Comparison of ENCODE assay signal across 8 mouse cellular contexts in the genomic region with DNA sequence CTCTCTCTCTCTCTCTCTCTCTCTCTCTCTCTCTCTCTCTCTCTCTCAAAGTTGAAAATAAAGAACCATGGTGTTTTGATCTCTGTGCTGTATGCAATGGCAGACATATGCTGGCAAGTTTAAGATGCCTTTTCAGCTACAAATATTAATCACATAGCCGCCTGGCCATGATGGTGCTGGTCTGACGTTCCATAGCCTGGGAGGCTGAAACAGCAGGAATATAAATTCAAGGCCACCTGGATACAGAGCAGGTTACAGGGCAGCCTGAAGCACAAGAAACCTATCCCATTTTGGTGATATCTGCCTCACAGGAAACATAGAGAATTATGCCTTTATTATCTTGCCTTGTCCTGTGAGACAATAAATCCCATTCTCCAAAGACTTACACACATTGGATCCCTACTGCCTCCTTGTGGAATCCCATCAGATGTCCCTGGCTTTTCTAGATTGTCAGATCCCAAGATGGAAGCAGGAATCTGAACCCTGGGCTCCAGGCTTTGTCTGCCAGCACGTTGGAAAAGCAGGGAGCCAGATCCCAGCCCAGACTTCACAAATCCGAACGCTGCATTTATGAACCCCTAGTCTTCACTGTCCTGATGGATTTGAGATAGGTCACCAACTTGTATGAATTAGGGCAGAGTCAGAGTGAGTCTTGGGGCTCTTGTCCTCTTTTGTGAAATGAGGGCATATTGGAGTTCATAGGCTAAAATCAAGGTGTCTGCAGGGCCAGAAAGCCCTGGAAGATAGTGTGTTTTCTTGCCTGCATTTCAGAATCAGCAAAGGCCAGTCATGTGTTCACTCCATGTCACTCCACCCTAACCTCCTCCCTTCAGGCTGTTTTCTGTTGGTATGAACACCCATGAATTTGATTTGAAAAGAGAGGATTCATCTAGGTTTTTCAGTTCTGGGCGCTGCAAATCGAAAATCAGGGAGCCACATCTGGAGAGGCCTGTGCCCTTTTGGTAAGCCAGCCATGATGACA. TPM values are rescaled to one million over a fixed set of nuclear protein-coding genes. Genes with fewer than 3 reads are reported as not detected.
DNase-seq lines count a peak whose midpoint lies in the region; ATAC-seq and TF ChIP-seq lines count a peak whose summit lies in the region.

No protein-coding gene starts in this region.

- no peaks in the 10 kb centered on the region for H3K36me3 ChIP-seq in lung, embryonic 15.5 days
- H3K36me3 ChIP-seq in intestine, embryonic 16.5 days (ENCODE audit: control insufficient read depth, insufficient read depth, low read length) = no peaks in the 10 kb centered on the region
- H3K36me3 ChIP-seq in stomach, embryonic 15.5 days = no peaks in the 10 kb centered on the region

- DNase-seq in frontal cortex, postnatal 25 days (ENCODE audit: low spot score in 2 of 2) = no peak
- DNase-seq in lung, adult 2 months = no peak
- no peak for DNase-seq in natural killer cell, adult 2 months (ENCODE audit: low spot score in 2 of 2)
- DNase-seq in left cerebral cortex, postnatal 25 days (ENCODE audit: low spot score in 2 of 2) = no peak

- peak; percentile 1; the same call in 1 of the 2 replicates for ATAC-seq in frontal cortex, adult (ENCODE audit: low TSS enrichment)
- no peak for ATAC-seq in lung, embryonic 15.5 days (ENCODE audit: borderline replicate concordance, extremely low read depth, low FRiP score, low TSS enrichment)
- peak; percentile 41; the same call in 1 of the 2 replicates for ATAC-seq in intestine, embryonic 16.5 days
- ATAC-seq in stomach, embryonic 15.5 days (ENCODE audit: insufficient read depth, low FRiP score, low read depth) = no peak

- 0 out of 2 replicates have a peak, but pooled peaks cover 2% of the 10 kb centered on the region for H3K4me1 ChIP-seq in lung, embryonic 15.5 days
- H3K4me1 ChIP-seq in lung, adult 2 months (ENCODE audit: control insufficient read depth, insufficient read depth, low read length) = peaks cover 5% of the 10 kb centered on the region
- H3K4me1 ChIP-seq in intestine, embryonic 16.5 days (ENCODE audit: control insufficient read depth, insufficient read depth, low read length) = 0 out of 2 replicates have a peak, but pooled peaks cover 8% of the 10 kb centered on the region
- peaks cover 9% of the 10 kb centered on the region; the same call in 1 of the 2 replicates for H3K4me1 ChIP-seq in stomach, embryonic 15.5 days

- no peak overlapping the region for H3K27ac ChIP-seq in lung, embryonic 15.5 days
- no peak overlapping the region for H3K27ac ChIP-seq in intestine, embryonic 16.5 days (ENCODE audit: low read length)
- peak overlapping the region; percentile 11; the same call in 1 of the 2 replicates for H3K27ac ChIP-seq in stomach, embryonic 15.5 days

- no peak for TF ChIP-seq POLR2A in lung, adult 2 months (IDR thresholded peaks at IDR 0.05; ENCODE audit: borderline replicate concordance, extremely low read depth, low read depth, low read length)

- H3K27me3 ChIP-seq in lung, embryonic 15.5 days = no peaks in the 10 kb centered on the region
- H3K27me3 ChIP-seq in intestine, embryonic 16.5 days (replicated peaks; ENCODE audit: control insufficient read depth, insufficient read depth, low read length) = no peaks in the 10 kb centered on the region
- no peaks in the 10 kb centered on the region for H3K27me3 ChIP-seq in stomach, embryonic 15.5 days (replicated peaks)

- intact Hi-C loops in left cerebral cortex, postnatal 25 days (cut with DNase I) = no loop called here

- H3K4me3 ChIP-seq in lung, embryonic 15.5 days = no peak overlapping the region
- no peak overlapping the region for H3K4me3 ChIP-seq in lung, adult 2 months (replicated peaks; ENCODE audit: extremely low read depth, low read depth, low read length)
- H3K4me3 ChIP-seq in intestine, embryonic 16.5 days (ENCODE audit: low read length) = no peak overlapping the region
- H3K4me3 ChIP-seq in stomach, embryonic 15.5 days (replicated peaks) = no peak overlapping the region

- 76% methylated on average over 7 of the region's 7 CpGs for WGBS in lung, embryonic 15.5 days
- WGBS in lung, adult 2 months = 70% methylated on average over 7 of the region's 7 CpGs
- WGBS in intestine, embryonic 16.5 days = 75% methylated on average over 7 of the region's 7 CpGs
- 72% methylated on average over 7 of the region's 7 CpGs for WGBS in stomach, embryonic 15.5 days

- TF ChIP-seq CTCF in lung, adult 2 months (IDR thresholded peaks at IDR 0.05; ENCODE audit: insufficient read depth, low read length) = no peak

- 0 out of 2 replicates have a peak overlapping the region, but pooled peaks have one; percentile 40 for H3K4me2 ChIP-seq in lung, embryonic 15.5 days
- no peak overlapping the region for H3K4me2 ChIP-seq in intestine, embryonic 16.5 days (ENCODE audit: low read depth, low read length)
- H3K4me2 ChIP-seq in stomach, embryonic 15.5 days = 0 out of 2 replicates have a peak overlapping the region, but pooled peaks have one; percentile 32

- no peak overlapping the region for H3K9ac ChIP-seq in lung, embryonic 15.5 days
- H3K9ac ChIP-seq in intestine, embryonic 16.5 days (ENCODE audit: low read depth, low read length) = no peak overlapping the region
- no peak overlapping the region for H3K9ac ChIP-seq in stomach, embryonic 15.5 days

- no peaks in the 10 kb centered on the region for H3K9me3 ChIP-seq in lung, embryonic 15.5 days
- no peaks in the 10 kb centered on the region for H3K9me3 ChIP-seq in intestine, embryonic 16.5 days (ENCODE audit: control insufficient read depth, low read length)
- no peaks in the 10 kb centered on the region for H3K9me3 ChIP-seq in stomach, embryonic 15.5 days

RNA-seq across cellular contexts. Expression of gene Rcbtb2, which starts 5.1 kb away (rescaled TPM):
- polyA plus RNA-seq in lung, embryonic 15.5 days (2015; fragmentation: Nextera tagmentation; extraction: Ambion mirVana) = 110 and 121 TPM in 2 replicates
- polyA plus RNA-seq in lung, adult 2 months (2012; rRNA removed) = 26.3 and 28.9 TPM in 2 replicates
- 55.5 and 62.2 TPM in 2 replicates for polyA plus RNA-seq in intestine, embryonic 16.5 days (2015; fragmentation: Nextera tagmentation; extraction: Ambion mirVana)
- 79.7 and 87.3 TPM in 2 replicates for polyA plus RNA-seq in stomach, embryonic 15.5 days (2015; fragmentation: Nextera tagmentation; extraction: Ambion mirVana)
- total RNA-seq in left cerebral cortex, postnatal 25 days (2021) = 10 to 100 TPM; 17.3 TPM

Comparison
In these comparisons a context has a peak if more than half of its experiments do, and no peak if none do; other contexts are left out.
1. ATAC-seq: peak in frontal cortex, adult (single experiment) and intestine, embryonic 16.5 days (single experiment); none in lung, embryonic 15.5 days (single experiment) and stomach, embryonic 15.5 days (single experiment).